Mouse (Mus musculus) intestine, embryonic 14.5 days (tissue): Measurements from ENCODE around the gene Ganc. TPM values are rescaled to one million over a fixed set of nuclear protein-coding genes. Genes with fewer than 3 reads are reported as not detected.

Experiments
- ATAC-seq: fragments of 200-750 bp; cut with Nextera tagmentation; replicated peaks from 2 replicates; pipeline ENCODE4 v1.8.0; 2017; ENCODE audit warnings: low read depth, moderate number of reproducible peaks, moderate TSS enrichment, moderate library complexity; ENCODE audit not compliant: low FRiP score, low TSS enrichment
- DNase-seq: peaks from one replicate; pipeline ENCODE4 v3.0.0-alpha.2; 2018; ENCODE audit warnings: low spot score
- H3K27ac ChIP-seq: fragments of 300-500 bp; sonication (generic); 2 replicates; pipeline ENCODE4 v1.5.1; 2014; ENCODE audit warnings: low read depth, mild to moderate bottlenecking, control low read depth
- H3K27me3 ChIP-seq: fragments of 300-500 bp; sonication (generic); replicated peaks from 2 replicates; pipeline ENCODE4 v1.6.1; 2014; ENCODE audit warnings: low read length, control low read depth; ENCODE audit not compliant: control insufficient read depth, insufficient read depth
- H3K36me3 ChIP-seq: fragments of 300-500 bp; sonication (generic); 2 replicates; pipeline ENCODE4 v1.6.1; 2014; ENCODE audit warnings: low read length, control low read depth; ENCODE audit not compliant: control insufficient read depth, insufficient read depth
- H3K4me1 ChIP-seq: fragments of 300-500 bp; sonication (generic); replicated peaks from 2 replicates; pipeline ENCODE4 v1.6.1; 2014; ENCODE audit warnings: low read length, control low read depth, mixed read lengths; ENCODE audit not compliant: control insufficient read depth, insufficient read depth
- H3K4me2 ChIP-seq: fragments of 300-500 bp; sonication (generic); 2 replicates; pipeline ENCODE4 v1.6.1; 2014; ENCODE audit warnings: low read length
- H3K4me3 ChIP-seq: fragments of 300-500 bp; sonication (generic); 2 replicates; pipeline ENCODE4 v1.5.1; 2014; ENCODE audit warnings: low read depth, low read length, control low read depth, mixed read lengths
- H3K9ac ChIP-seq: fragments of 300-500 bp; sonication (generic); 2 replicates; pipeline ENCODE4 v1.6.1; 2014; ENCODE audit warnings: mild to moderate bottlenecking, low read length
- H3K9me3 ChIP-seq: fragments of 300-500 bp; sonication (generic); 2 replicates; pipeline ENCODE4 v1.6.1; 2016; ENCODE audit warnings: low read length, control low read depth; ENCODE audit not compliant: control insufficient read depth
- WGBS: fragments of 180-500 bp; shearing (Covaris S2); extraction: QIAGEN DNeasy Blood & Tissue Kit; methylation state at CpG from one replicate; pipeline ENCODE4 v1.1.7; 2014; 5-methylcytosine and 5-hydroxymethylcytosine counted together
- polyA plus RNA-seq: library from polyadenylated mRNA; unstranded; fragments of >200 nt; fragmentation: Nextera tagmentation; extraction: Ambion mirVana; gene quantifications from 2 replicates; pipeline ENCODE4 v1.2.1, GENCODE M21; 2014

Ganc gene
- polyA plus RNA-seq, 1 experiment from 2014 or later, result 9.4 TPM

DNA sequence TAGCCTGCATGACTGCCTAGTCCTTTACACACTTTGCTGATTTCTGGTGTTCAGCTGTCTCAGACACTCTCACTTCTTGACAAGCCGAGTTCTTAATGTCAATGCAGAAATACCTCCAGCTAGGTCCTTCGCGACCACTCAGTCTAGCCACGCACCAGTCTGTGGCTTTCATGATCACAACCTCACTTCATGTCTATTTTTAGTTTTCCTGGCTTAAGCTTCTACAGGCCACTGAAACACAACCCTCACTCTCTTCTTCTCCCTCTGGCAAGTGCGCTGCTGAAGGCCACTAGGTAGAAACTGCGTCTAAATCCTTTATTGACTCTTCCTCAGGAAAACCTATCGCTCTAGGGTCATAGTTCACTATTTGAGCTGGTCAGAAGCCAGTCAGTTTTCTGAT, 59.6 kb downstream of the Ganc start:
- H3K4me1 ChIP-seq, result no peaks in the 10 kb centered on the region
- ATAC-seq (no peak), DNase-seq (no peak)
- H3K27me3 ChIP-seq, result no peaks in the 10 kb centered on the region
- no peaks in the 10 kb centered on the region for H3K36me3 ChIP-seq
- no peak overlapping the region for H3K4me3 ChIP-seq
- H3K9ac ChIP-seq, result no peak overlapping the region
- no peak overlapping the region for H3K27ac ChIP-seq
- H3K9me3 ChIP-seq, result no peaks in the 10 kb centered on the region
- 87% methylated on average over 7 of the region's 7 CpGs for WGBS
- no peak overlapping the region for H3K4me2 ChIP-seq

DNA sequence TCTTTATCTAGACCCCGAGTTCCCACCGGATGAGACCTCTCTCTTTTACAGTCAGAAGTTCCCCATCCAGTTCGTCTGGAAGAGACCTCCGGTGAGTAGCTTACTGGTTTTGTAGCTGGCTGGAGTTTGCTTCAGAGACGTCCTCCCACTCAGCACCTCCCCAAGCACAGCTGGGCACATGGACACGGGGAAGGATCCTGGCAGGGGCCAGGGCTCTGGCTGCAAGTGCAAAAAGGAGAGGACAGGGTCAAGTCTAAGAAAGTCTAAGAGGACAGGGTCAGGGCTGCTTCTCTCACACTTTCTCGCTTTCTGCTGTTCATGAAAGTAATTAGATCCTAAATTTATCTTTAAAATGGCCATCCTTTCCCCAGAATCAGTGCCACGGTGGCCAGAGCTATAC, 60.4 kb downstream of the Ganc start:
- Histone ChIP-seq H3K9ac (no peak overlapping the region), H3K27me3 (no peaks in the 10 kb centered on the region), H3K4me2 (no peak overlapping the region), H3K4me3 (no peak overlapping the region), H3K36me3 (no peaks in the 10 kb centered on the region), H3K9me3 (no peaks in the 10 kb centered on the region), H3K27ac (no peak overlapping the region), H3K4me1 (no peaks in the 10 kb centered on the region)
- 69% methylated on average over 8 of the region's 8 CpGs for WGBS
- ATAC-seq, result no peak
- no peak for DNase-seq

DNA sequence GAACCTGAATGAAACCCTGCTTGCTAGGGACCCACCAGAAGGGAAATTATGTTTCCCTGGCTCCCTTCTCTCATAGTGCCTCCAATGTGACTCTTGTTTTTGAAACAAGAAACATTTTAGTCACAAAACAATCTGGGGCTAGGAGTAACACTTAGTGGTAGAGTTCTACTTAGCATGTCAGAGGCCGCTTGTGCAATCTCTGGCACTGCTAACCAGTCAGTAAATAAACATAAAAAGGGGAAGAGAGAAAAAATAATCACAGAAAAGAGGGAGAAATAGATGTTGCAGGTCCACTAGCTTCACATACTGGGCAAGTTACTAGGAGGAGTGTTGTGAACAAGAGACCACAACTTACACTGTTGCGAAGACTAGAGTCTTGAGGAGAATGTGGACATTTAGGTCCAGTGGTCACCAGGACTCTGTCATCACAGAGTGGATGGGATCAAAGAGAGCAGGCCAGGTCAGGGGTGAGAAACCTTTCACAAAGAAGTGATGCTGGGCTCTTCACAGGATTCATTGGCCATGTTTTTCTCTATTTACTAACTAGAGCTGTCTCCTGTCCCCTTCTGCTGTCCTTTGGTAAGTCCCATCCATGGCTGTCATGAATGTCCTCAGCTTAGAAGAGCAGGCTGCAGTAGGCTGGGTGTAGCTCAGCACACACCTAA, 61.2 kb downstream of the Ganc start:
- H3K27me3 ChIP-seq, result no peaks in the 10 kb centered on the region
- no peak overlapping the region for H3K27ac ChIP-seq
- no peak overlapping the region for H3K4me3 ChIP-seq
- DNase-seq (no peak), ATAC-seq (no peak)
- WGBS, result 97% methylated on average over 2 of the region's 2 CpGs
- no peak overlapping the region for H3K4me2 ChIP-seq
- H3K36me3 ChIP-seq, result no peaks in the 10 kb centered on the region
- H3K9me3 ChIP-seq, result no peaks in the 10 kb centered on the region
- no peaks in the 10 kb centered on the region for H3K4me1 ChIP-seq
- no peak overlapping the region for H3K9ac ChIP-seq

DNA sequence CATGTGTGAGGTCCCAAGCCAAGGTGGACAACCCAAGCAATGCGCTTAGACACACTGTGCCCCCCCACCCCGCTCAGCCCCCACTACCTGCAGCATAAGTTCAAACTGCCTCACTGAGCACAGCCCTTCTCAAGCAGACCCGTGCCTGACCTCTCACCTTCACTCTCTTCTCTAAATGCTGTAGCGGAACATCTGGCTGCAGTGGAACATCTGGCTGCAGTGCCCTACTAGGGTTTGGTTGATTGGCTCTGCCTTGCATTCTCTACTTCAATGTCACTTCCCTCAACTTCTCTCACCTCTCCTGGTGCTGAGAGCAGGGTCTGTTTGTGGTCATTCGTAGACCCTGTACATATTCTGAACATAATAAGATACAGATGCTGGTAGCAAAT, 61.7 kb downstream of the Ganc start:
- DNase-seq, result no peak
- no peak overlapping the region for H3K27ac ChIP-seq
- 85% methylated on average over 5 of the region's 5 CpGs for WGBS
- H3K36me3 ChIP-seq, result no peaks in the 10 kb centered on the region
- no peak overlapping the region for H3K4me3 ChIP-seq
- H3K4me1 ChIP-seq, result no peaks in the 10 kb centered on the region
- no peak overlapping the region for H3K9ac ChIP-seq
- H3K9me3 ChIP-seq, result no peaks in the 10 kb centered on the region
- no peak for ATAC-seq
- no peak overlapping the region for H3K4me2 ChIP-seq
- H3K27me3 ChIP-seq, result no peaks in the 10 kb centered on the region

DNA sequence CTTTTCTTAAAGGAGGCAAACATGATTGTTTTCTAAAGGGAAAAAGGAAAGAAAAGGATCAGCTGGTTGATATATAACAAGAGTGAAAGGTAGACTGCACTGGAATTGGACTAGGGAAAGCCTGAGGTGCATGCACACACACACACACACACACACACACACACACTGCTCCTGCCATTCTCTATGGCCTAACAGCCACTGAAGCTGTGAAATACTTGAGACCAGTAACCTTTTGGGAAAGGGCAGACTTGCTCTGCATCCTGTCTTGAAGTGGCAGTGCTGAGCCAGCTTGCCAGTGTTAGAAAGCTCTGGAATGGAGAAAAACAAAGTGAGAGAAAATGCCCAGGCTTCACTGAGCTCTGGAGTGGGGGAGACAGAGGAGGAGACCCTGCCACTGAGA, 64.3 kb downstream of the Ganc start:
- no peak for ATAC-seq
- no peaks in the 10 kb centered on the region for H3K4me1 ChIP-seq
- no peak for DNase-seq
- H3K27me3 ChIP-seq, result no peaks in the 10 kb centered on the region
- no peak overlapping the region for H3K4me3 ChIP-seq
- H3K27ac ChIP-seq, result no peak overlapping the region
- H3K4me2 ChIP-seq, result no peak overlapping the region
- no peaks in the 10 kb centered on the region for H3K9me3 ChIP-seq
- no peak overlapping the region for H3K9ac ChIP-seq
- H3K36me3 ChIP-seq, result no peaks in the 10 kb centered on the region

DNA sequence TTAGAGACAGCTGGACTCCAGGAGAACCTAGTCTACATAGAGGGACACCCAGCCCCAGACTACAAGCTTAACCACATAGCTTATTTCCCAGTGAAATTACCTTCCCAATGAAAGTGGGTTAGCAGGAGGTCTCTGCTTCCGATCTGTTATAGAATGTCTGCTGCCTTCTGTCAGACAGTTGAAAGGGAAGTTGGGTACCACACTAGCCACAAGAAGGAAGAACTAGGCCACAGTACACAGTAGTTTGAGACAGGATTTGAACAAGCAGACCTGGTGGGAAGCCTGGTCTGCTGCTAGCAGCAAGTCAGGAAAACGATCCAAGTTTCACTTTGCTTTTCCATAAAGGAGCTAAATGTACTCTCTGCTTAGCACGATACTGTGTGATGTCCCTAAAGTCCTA, 65.5 kb downstream of the Ganc start:
- no peaks in the 10 kb centered on the region for H3K36me3 ChIP-seq
- 87% methylated on average over 3 of the region's 3 CpGs for WGBS

DNA sequence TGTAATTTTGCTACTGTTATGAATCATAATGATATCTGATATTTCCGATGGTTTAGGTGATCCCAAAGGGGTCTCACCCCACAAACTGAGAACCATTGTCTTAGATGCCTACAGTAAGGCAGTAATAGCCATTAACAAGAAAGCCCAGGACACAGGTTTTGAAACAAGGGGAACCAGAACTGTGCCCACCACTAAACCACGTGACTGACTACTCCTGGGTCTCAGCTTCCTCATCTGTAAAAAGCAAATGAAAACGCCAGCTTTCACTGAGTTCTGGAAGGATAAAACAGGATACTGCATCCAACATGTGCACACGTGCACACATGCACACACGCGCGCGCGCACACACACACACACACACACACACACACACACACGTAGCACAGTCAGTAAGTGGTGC, 66.0 kb downstream of the Ganc start:
- Histone ChIP-seq H3K27me3 (no peaks in the 10 kb centered on the region), H3K4me1 (no peaks in the 10 kb centered on the region), H3K36me3 (no peaks in the 10 kb centered on the region), H3K27ac (no peak overlapping the region), H3K9ac (no peak overlapping the region), H3K4me3 (no peak overlapping the region), H3K4me2 (no peak overlapping the region), H3K9me3 (no peaks in the 10 kb centered on the region)
- ATAC-seq (no peak), DNase-seq (no peak)
- WGBS, result 87% methylated on average over 10 of the region's 10 CpGs

More for the DNA sequence above, 65.5 kb downstream of the Ganc start:
- ATAC-seq (no peak), DNase-seq (no peak)
- no peak overlapping the region for H3K9ac ChIP-seq
- no peak overlapping the region for H3K4me3 ChIP-seq
- no peak overlapping the region for H3K4me2 ChIP-seq
- H3K4me1 ChIP-seq, result no peaks in the 10 kb centered on the region
- H3K27me3 ChIP-seq, result no peaks in the 10 kb centered on the region
- H3K27ac ChIP-seq, result no peak overlapping the region
- no peaks in the 10 kb centered on the region for H3K9me3 ChIP-seq

DNA sequence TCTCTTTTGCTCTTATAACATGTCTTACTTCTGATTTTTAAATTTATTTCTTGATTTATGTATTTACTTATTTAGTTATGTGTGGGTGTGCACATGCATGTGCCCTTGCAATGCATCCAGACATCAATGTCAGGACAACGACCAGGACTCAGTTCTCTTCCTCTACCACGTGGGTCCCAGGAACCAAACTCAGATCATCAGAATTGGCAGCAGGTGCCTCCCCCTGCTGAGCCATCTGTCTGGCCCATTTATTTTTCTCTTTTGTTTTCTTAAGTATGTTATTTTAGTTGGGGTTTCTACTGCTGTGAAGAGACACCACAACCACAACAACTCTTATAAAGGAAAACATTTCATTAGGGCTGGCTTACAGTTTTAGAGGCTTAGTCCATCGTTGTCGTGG, 67.2 kb downstream of the Ganc start:
- WGBS, result 80% methylated on average over 4 of the region's 4 CpGs
- DNase-seq (no peak), ATAC-seq (no peak)
- Histone ChIP-seq H3K4me3 (no peak overlapping the region), H3K27ac (no peak overlapping the region), H3K9me3 (no peaks in the 10 kb centered on the region), H3K27me3 (no peaks in the 10 kb centered on the region), H3K4me2 (no peak overlapping the region), H3K9ac (no peak overlapping the region), H3K4me1 (no peaks in the 10 kb centered on the region), H3K36me3 (no peaks in the 10 kb centered on the region)

DNA sequence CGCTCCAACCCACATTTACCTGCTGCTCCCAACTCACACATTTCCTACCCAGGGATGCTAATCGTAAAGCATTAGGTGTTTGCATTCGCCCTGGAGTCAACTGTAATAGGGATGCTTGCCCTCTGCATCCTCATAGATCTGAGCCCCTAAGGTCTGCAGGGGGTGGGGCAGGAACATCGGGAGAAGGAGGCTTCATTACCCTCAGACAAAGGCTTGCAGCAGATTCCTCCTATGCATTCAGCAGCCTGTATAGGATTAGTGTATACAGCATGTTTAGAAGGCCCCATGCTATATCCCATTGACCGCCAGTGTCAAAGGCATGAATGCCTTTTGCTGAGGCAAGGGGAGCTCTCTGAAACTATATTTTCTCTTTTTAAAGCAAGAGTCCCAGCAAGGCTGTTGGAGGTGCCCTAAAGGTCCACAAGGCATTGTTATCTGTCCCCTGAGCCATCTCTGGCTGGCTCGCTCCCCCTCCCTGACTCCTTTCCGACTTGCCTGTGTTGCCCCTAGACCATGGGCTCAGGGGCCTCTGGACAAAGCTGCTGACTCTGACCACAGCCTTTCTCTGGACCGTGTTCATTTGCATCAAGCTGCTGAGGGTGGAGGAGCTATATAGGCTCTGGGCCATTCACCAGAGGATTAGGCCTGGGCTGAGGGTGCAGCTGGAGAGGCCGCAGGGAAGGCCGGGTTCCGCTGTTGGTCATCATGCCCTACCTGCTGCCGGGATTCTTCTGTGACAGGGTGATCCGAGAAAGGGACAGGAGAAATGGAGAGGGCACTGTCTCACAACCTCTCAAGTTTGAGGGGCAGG, 72.8 kb downstream of the Ganc start:
- no peak overlapping the region for H3K27ac ChIP-seq
- no peak overlapping the region for H3K4me3 ChIP-seq
- DNase-seq (no peak), ATAC-seq (no peak)
- H3K9me3 ChIP-seq, result no peaks in the 10 kb centered on the region
- H3K36me3 ChIP-seq, result no peaks in the 10 kb centered on the region
- H3K4me2 ChIP-seq, result no peak overlapping the region
- H3K9ac ChIP-seq, result no peak overlapping the region
- H3K27me3 ChIP-seq, result no peaks in the 10 kb centered on the region
- H3K4me1 ChIP-seq, result no peaks in the 10 kb centered on the region
- WGBS, result 84% methylated on average over 13 of the region's 13 CpGs
